Mouse (Mus musculus) liver, embryonic 11.5 days (tissue): ENCODE measurements around the gene Npvf. TPM values are rescaled to one million over a fixed set of nuclear protein-coding genes. Genes with fewer than 3 reads are reported as not detected.

Source experiments
- polyA plus RNA-seq: library from polyadenylated mRNA; unstranded; fragments of >200 nt; fragmentation: Nextera tagmentation; extraction: Ambion mirVana; gene quantifications from 2 replicates; pipeline ENCODE4 v1.2.1, GENCODE M21; 2014

Npvf gene
- polyA plus RNA-seq, 1 experiment from 2014 or later: not detected

Other genes starting within 250 kb of the Npvf start
- gene Osbpl3, start 198.2 kb downstream of the Npvf start, polyA plus RNA-seq: 2.5 and 2.8 TPM in 2 replicates
- 83.6 and 84.2 TPM in 2 replicates for gene Cycs, start 87.9 kb downstream of the Npvf start, polyA plus RNA-seq
- gene 4921507P07Rik, start 57.8 kb downstream of the Npvf start, polyA plus RNA-seq: 0.15 and 0.25 TPM in 2 replicates